Mouse (Mus musculus) spleen, adult 2 months (tissue): ENCODE results near the gene Pcdh15.

ENCODE experiments used
- CTCF ChIP-seq: fragments of 200-500 bp; IDR thresholded peaks from 2 replicates; pipeline ENCODE4 v1.5.1; 2011; ENCODE audit warnings: mild to moderate bottlenecking, inconsistent platforms; ENCODE audit not compliant: insufficient read depth, insufficient read length, insufficient replicate concordance; ENCODE audit errors: extremely low read depth
- POLR2A ChIP-seq: fragments of 200-500 bp; IDR thresholded peaks from 2 replicates; pipeline ENCODE4 v1.6.1; 2011; ENCODE audit warnings: low read depth, low read length, inconsistent platforms

- TF ChIP-seq POLR2A (no peak), CTCF (no peak)
These were observed 1316.2 kb downstream of the Pcdh15 start for GRCm38 (mm10) chr10:74415359-74415758.
